Mouse (Mus musculus) bone marrow, adult 2 months (tissue): ENCODE measurements around the gene Myh7b.

ENCODE experiments used
- CTCF ChIP-seq: fragments of 200-500 bp; IDR thresholded peaks from 2 replicates; pipeline ENCODE4 v1.5.1; 2011; ENCODE audit warnings: low read length, control low read depth; ENCODE audit not compliant: control insufficient read depth, insufficient read depth
- POLR2A ChIP-seq: fragments of 200-500 bp; IDR thresholded peaks from 2 replicates; pipeline ENCODE4 v1.6.1; 2011; ENCODE audit warnings: low read depth, mild to moderate bottlenecking, control low read depth, low read length, borderline replicate concordance; ENCODE audit not compliant: control insufficient read depth

- TF ChIP-seq POLR2A (no peak), CTCF (no peak)
Observed at GRCm38 (mm10) chr2:155662390-155662789, 51.4 kb downstream of the Myh7b start.
